Mouse (Mus musculus): Measurements from ENCODE around the gene Cd2bp2. TPM values are rescaled to one million over a fixed set of nuclear protein-coding genes. Genes with fewer than 3 reads are reported as not detected.

The Cd2bp2 gene
- polyA plus RNA-seq, 1 experiment from 2014 or later = 56.4 TPM

GRCm38 (mm10) chr7:127216307-127216706 is 20.5 kb upstream of the Cd2bp2 start:
- no peaks in the 10 kb centered on the region for H3K27me3 ChIP-seq
- H3K4me2 ChIP-seq (replicated peaks) = no peak overlapping the region
- no peak overlapping the region for H3K4me3 ChIP-seq (replicated peaks)
- H3K36me3 ChIP-seq = no peaks in the 10 kb centered on the region
- ATAC-seq (ENCODE audit: insufficient number of reproducible peaks, low FRiP score, low TSS enrichment, low read depth) = no peak
- H3K9me3 ChIP-seq (replicated peaks) = no peaks in the 10 kb centered on the region
- H3K4me1 ChIP-seq = peaks cover 19% of the 10 kb centered on the region; the same call in 1 of the 2 replicates
- WGBS = 81% methylated on average over 5 of the region's 5 CpGs
- H3K27ac ChIP-seq (replicated peaks) = no peak overlapping the region
- no peak overlapping the region for H3K9ac ChIP-seq

- peak overlapping the region; percentile 42 for H3K9ac ChIP-seq
- peak overlapping the region; percentile 18 for H3K27ac ChIP-seq (replicated peaks)
- H3K4me1 ChIP-seq = peaks cover 19% of the 10 kb centered on the region; the same call in 1 of the 2 replicates
- H3K36me3 ChIP-seq = no peaks in the 10 kb centered on the region
- no peak for ATAC-seq (ENCODE audit: insufficient number of reproducible peaks, low FRiP score, low TSS enrichment, low read depth)
- H3K9me3 ChIP-seq (replicated peaks) = no peaks in the 10 kb centered on the region
- WGBS = 21% methylated on average over 33 of the region's 33 CpGs
- no peaks in the 10 kb centered on the region for H3K27me3 ChIP-seq
- H3K4me2 ChIP-seq (replicated peaks) = peak overlapping the region; percentile 64
- peak overlapping the region; percentile 41 for H3K4me3 ChIP-seq (replicated peaks)
Measured at GRCm38 (mm10) chr7:127214981-127215871, 19.4 kb upstream of the Cd2bp2 start.

- Histone ChIP-seq H3K4me2 (replicated peaks) (peak overlapping the region; percentile 64), H3K4me3 (replicated peaks) (peak overlapping the region; percentile 41), H3K27me3 (no peaks in the 10 kb centered on the region), H3K4me1 (peaks cover 21% of the 10 kb centered on the region; the same call in 1 of the 2 replicates), H3K9ac (0 out of 2 replicates have a peak overlapping the region, but pooled peaks have one; percentile 12), H3K9me3 (replicated peaks) (no peaks in the 10 kb centered on the region), H3K27ac (replicated peaks) (peak overlapping the region; percentile 18), H3K36me3 (no peaks in the 10 kb centered on the region)
- no peak for ATAC-seq (ENCODE audit: insufficient number of reproducible peaks, low FRiP score, low TSS enrichment, low read depth)
- 36% methylated on average over 21 of the region's 21 CpGs for WGBS
Measured at GRCm38 (mm10) chr7:127214521-127214920, 18.7 kb upstream of the Cd2bp2 start.

GRCm38 (mm10) chr7:127213930-127214329 is 18.1 kb upstream of the Cd2bp2 start:
- Histone ChIP-seq H3K9ac (no peak overlapping the region), H3K4me2 (replicated peaks) (peak overlapping the region; percentile 64)

GRCm38 (mm10) chr7:127213485-127213884 is 17.6 kb upstream of the Cd2bp2 start:
- Histone ChIP-seq H3K36me3 (no peaks in the 10 kb centered on the region), H3K4me3 (replicated peaks) (peak overlapping the region; percentile 7; the same call in 1 of the 2 replicates), H3K9me3 (replicated peaks) (no peaks in the 10 kb centered on the region), H3K4me1 (peaks cover 25% of the 10 kb centered on the region; the same call in 1 of the 2 replicates), H3K4me2 (replicated peaks) (no peak overlapping the region; the same call in 1 of the 2 replicates), H3K9ac (no peak overlapping the region), H3K27me3 (no peaks in the 10 kb centered on the region), H3K27ac (replicated peaks) (no peak overlapping the region)
- 42% methylated on average over 7 of the region's 7 CpGs for whole genome bisulfite sequencing
- ATAC-seq (ENCODE audit: insufficient number of reproducible peaks, low FRiP score, low TSS enrichment, low read depth) = no peak

More at GRCm38 (mm10) chr7:127213930-127214329, 18.1 kb upstream of the Cd2bp2 start:
- no peaks in the 10 kb centered on the region for H3K9me3 ChIP-seq (replicated peaks)
- H3K27me3 ChIP-seq = no peaks in the 10 kb centered on the region
- H3K36me3 ChIP-seq = no peaks in the 10 kb centered on the region
- 44% methylated on average over 12 of the region's 12 CpGs for WGBS
- peaks cover 25% of the 10 kb centered on the region; the same call in 1 of the 2 replicates for H3K4me1 ChIP-seq
- ATAC-seq (ENCODE audit: insufficient number of reproducible peaks, low FRiP score, low TSS enrichment, low read depth) = no peak
- H3K27ac ChIP-seq (replicated peaks) = 0 out of 2 replicates have a peak overlapping the region, but pooled peaks have one; percentile 18
- H3K4me3 ChIP-seq (replicated peaks) = peak overlapping the region; percentile 41

GRCm38 (mm10) chr7:127212432-127213250 is 16.8 kb upstream of the Cd2bp2 start:
- Histone ChIP-seq H3K4me2 (replicated peaks) (no peak overlapping the region), H3K36me3 (no peaks in the 10 kb centered on the region), H3K27me3 (no peaks in the 10 kb centered on the region), H3K27ac (replicated peaks) (no peak overlapping the region), H3K4me3 (replicated peaks) (peak overlapping the region; percentile 7; the same call in 1 of the 2 replicates), H3K9me3 (replicated peaks) (no peaks in the 10 kb centered on the region), H3K9ac (no peak overlapping the region), H3K4me1 (peaks cover 25% of the 10 kb centered on the region; the same call in 1 of the 2 replicates)
- WGBS = 83% methylated on average over 12 of the region's 12 CpGs
- ATAC-seq (ENCODE audit: insufficient number of reproducible peaks, low FRiP score, low TSS enrichment, low read depth) = no peak

- 59% methylated on average over 5 of the region's 5 CpGs for WGBS
- Histone ChIP-seq H3K4me1 (peaks cover 35% of the 10 kb centered on the region), H3K27me3 (no peaks in the 10 kb centered on the region), H3K27ac (replicated peaks) (peak overlapping the region; percentile 58; the same call in 1 of the 2 replicates), H3K9ac (no peak overlapping the region), H3K4me3 (replicated peaks) (no peak overlapping the region), H3K4me2 (replicated peaks) (no peak overlapping the region), H3K9me3 (replicated peaks) (no peaks in the 10 kb centered on the region), H3K36me3 (no peaks in the 10 kb centered on the region)
- no peak for ATAC-seq (ENCODE audit: insufficient number of reproducible peaks, low FRiP score, low TSS enrichment, low read depth)
Measured at GRCm38 (mm10) chr7:127211014-127211745, 15.3 kb upstream of the Cd2bp2 start.

- no peaks in the 10 kb centered on the region for H3K9me3 ChIP-seq (replicated peaks)
- H3K4me2 ChIP-seq (replicated peaks) = no peak overlapping the region
- no peak overlapping the region for H3K9ac ChIP-seq
- H3K36me3 ChIP-seq = peaks cover 2% of the 10 kb centered on the region; the same call in 1 of the 2 replicates
- H3K27me3 ChIP-seq = no peaks in the 10 kb centered on the region
- no peak for ATAC-seq (ENCODE audit: insufficient number of reproducible peaks, low FRiP score, low TSS enrichment, low read depth)
- peaks cover 36% of the 10 kb centered on the region for H3K4me1 ChIP-seq
- peak overlapping the region; percentile 91; the same call in 1 of the 2 replicates for H3K27ac ChIP-seq (replicated peaks)
- WGBS = 77% methylated on average over 4 of the region's 4 CpGs
- H3K4me3 ChIP-seq (replicated peaks) = no peak overlapping the region
Measured at GRCm38 (mm10) chr7:127210266-127210665, 14.4 kb upstream of the Cd2bp2 start.

- no peaks in the 10 kb centered on the region for H3K9me3 ChIP-seq (replicated peaks)
- H3K9ac ChIP-seq = no peak overlapping the region
- H3K4me1 ChIP-seq = peaks cover 36% of the 10 kb centered on the region
- no peak for ATAC-seq (ENCODE audit: insufficient number of reproducible peaks, low FRiP score, low TSS enrichment, low read depth)
- no peaks in the 10 kb centered on the region for H3K27me3 ChIP-seq
- 78% methylated on average over 5 of the region's 5 CpGs for WGBS
- peak overlapping the region; percentile 92; the same call in 1 of the 2 replicates for H3K4me3 ChIP-seq (replicated peaks)
- peak overlapping the region; percentile 91 for H3K27ac ChIP-seq (replicated peaks)
- H3K4me2 ChIP-seq (replicated peaks) = peak overlapping the region; percentile 76
- peaks cover 6% of the 10 kb centered on the region; the same call in 1 of the 2 replicates for H3K36me3 ChIP-seq
Measured at GRCm38 (mm10) chr7:127209851-127210250, 14.0 kb upstream of the Cd2bp2 start.

All from embryonic facial prominence, embryonic 15.5 days (tissue).